10 mouse cellular contexts compared by ENCODE assay signal in the genomic region with DNA sequence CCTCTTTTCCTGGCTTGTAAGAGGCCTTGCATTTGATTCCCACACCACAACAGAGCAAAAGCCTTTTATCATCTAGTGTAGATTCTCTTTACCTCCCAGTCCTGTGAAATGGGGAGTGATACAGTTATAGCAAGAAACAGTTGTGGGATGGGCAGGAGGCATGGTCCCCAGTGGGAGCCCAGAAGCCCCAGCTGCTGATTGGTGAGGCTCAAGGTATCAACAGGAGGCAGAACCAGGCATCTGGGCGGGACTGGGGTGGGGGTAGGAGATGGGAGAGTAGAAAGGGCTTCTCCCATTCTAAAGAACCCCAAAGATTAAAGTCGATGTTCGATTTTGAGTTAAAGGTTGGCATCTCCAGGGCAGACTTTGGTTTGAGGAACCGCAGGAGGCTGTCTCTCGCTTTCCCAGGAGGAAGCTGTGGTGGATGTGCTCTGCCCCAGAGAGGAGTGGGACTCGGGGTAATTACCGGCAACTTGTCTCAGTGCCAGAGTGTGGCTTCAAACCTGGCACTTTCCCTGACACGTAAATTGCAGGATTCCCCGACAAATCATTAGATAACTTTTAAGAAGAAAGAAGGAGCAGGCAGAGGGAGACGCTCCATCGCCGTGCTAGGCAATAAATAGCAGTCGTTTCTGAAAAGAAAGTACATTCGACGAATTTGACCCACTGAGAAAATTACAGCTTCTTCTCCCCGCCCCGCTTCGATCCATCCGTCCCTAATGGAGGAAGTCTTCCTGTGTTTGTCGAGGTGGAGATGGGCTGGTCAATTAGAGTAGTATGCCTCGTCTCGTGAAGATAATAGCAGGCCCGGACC. TPM values are rescaled to one million over a fixed set of nuclear protein-coding genes. Genes with fewer than 3 reads are reported as not detected.
A peak's percentile ranks its signal among the peaks of the same experiment; 100 is the strongest.
DNase-seq lines count a peak whose midpoint lies in the region; ATAC-seq and TF ChIP-seq lines count a peak whose summit lies in the region.
"Had no signal": no experiment of that assay in that cellular context is flagged by ENCODE, and none has a peak within 500 bp of the region (broad histone marks: within the 10 kb centered on the region; RNA-seq: fewer than 3 reads in every experiment).

No protein-coding gene starts in this region.

- TF ChIP-seq CTCF in hindbrain, postnatal 0 days (IDR thresholded peaks at IDR 0.05; ENCODE audit: low read depth) = no peak
- no peak for TF ChIP-seq CTCF in E14TG2a.4 (conservative IDR thresholded peaks at IDR 0.05; ENCODE audit: low read length)

- DNase-seq in hindbrain, embryonic 10.5 days (ENCODE audit: low spot score) = no peak
- DNase-seq in hindbrain, postnatal 0 days (ENCODE audit: low spot score) = no peak
- DNase-seq in limb, embryonic 11.5 days (ENCODE audit: low spot score) = no peak
- DNase-seq in cerebellum, adult 9-11 months = no peak
- no peak for DNase-seq in left cerebral cortex, postnatal 14 days (ENCODE audit: low spot score in 2 of 2)
- DNase-seq in ovary, adult 18-20 months (ENCODE audit: low spot score) = no peak
- DNase-seq: cerebellum, postnatal 36 days; right cerebral cortex, postnatal 4 days had no signal

- peaks cover 79% of the 10 kb centered on the region for H3K4me1 ChIP-seq in hindbrain, embryonic 10.5 days (replicated peaks)
- H3K4me1 ChIP-seq in hindbrain, postnatal 0 days (ENCODE audit: insufficient read depth, low read length) = peaks cover 12% of the 10 kb centered on the region; the same call in 1 of the 2 replicates
- H3K4me1 ChIP-seq in E14TG2a.4 (replicated peaks; ENCODE audit: low read depth, low read length) = peaks cover 62% of the 10 kb centered on the region
- H3K4me1 ChIP-seq in embryonic facial prominence, embryonic 15.5 days = peaks cover 39% of the 10 kb centered on the region
- peaks cover 56% of the 10 kb centered on the region for H3K4me1 ChIP-seq in limb, embryonic 11.5 days (ENCODE audit: control insufficient read depth, insufficient read depth, low read length)

- intact Hi-C loops in left cerebral cortex, postnatal 14 days (cut with DNase I) = no loop called here

- peaks cover 18% of the 10 kb centered on the region for H3K36me3 ChIP-seq in hindbrain, embryonic 10.5 days
- H3K36me3 ChIP-seq in hindbrain, postnatal 0 days (ENCODE audit: insufficient read depth, low read length) = peaks cover 8% of the 10 kb centered on the region; the same call in 1 of the 2 replicates
- H3K36me3 ChIP-seq in E14TG2a.4 (ENCODE audit: insufficient read depth, low read length) = peaks cover 35% of the 10 kb centered on the region
- peaks cover 19% of the 10 kb centered on the region for H3K36me3 ChIP-seq in embryonic facial prominence, embryonic 15.5 days
- no peaks in the 10 kb centered on the region for H3K36me3 ChIP-seq in limb, embryonic 11.5 days (ENCODE audit: control insufficient read depth, insufficient read depth, low read length)

- H3K4me3 ChIP-seq in hindbrain, embryonic 10.5 days = no peak overlapping the region
- H3K4me3 ChIP-seq in hindbrain, postnatal 0 days (ENCODE audit: low read length) = no peak overlapping the region
- peak overlapping the region; percentile 21; the same call in 1 of the 2 replicates for H3K4me3 ChIP-seq in E14TG2a.4 (replicated peaks; ENCODE audit: low read length)
- H3K4me3 ChIP-seq in embryonic facial prominence, embryonic 15.5 days (replicated peaks) = no peak overlapping the region
- H3K4me3 ChIP-seq in limb, embryonic 11.5 days (ENCODE audit: low read depth, low read length) = no peak overlapping the region

- no peaks in the 10 kb centered on the region for H3K9me3 ChIP-seq in hindbrain, embryonic 10.5 days
- no peaks in the 10 kb centered on the region for H3K9me3 ChIP-seq in hindbrain, postnatal 0 days (ENCODE audit: low read length)
- peaks cover 3% of the 10 kb centered on the region for H3K9me3 ChIP-seq in E14TG2a.4 (ENCODE audit: low read length)
- H3K9me3 ChIP-seq in embryonic facial prominence, embryonic 15.5 days (replicated peaks) = no peaks in the 10 kb centered on the region
- H3K9me3 ChIP-seq in limb, embryonic 11.5 days (ENCODE audit: control insufficient read depth, low read length) = no peaks in the 10 kb centered on the region

- no peak overlapping the region for H3K9ac ChIP-seq in hindbrain, postnatal 0 days (replicated peaks; ENCODE audit: low read length)
- no peak overlapping the region for H3K9ac ChIP-seq in embryonic facial prominence, embryonic 15.5 days
- H3K9ac ChIP-seq in limb, embryonic 11.5 days (ENCODE audit: low read length) = no peak overlapping the region

- H3K27me3 ChIP-seq in hindbrain, embryonic 10.5 days (ENCODE audit: insufficient read depth, poor library complexity, severe bottlenecking) = no peaks in the 10 kb centered on the region
- H3K27me3 ChIP-seq in hindbrain, postnatal 0 days (ENCODE audit: insufficient read depth, low read length) = no peaks in the 10 kb centered on the region
- H3K27me3 ChIP-seq in E14TG2a.4 (ENCODE audit: insufficient read depth, low read length) = peaks cover 13% of the 10 kb centered on the region; the same call in 1 of the 2 replicates
- H3K27me3 ChIP-seq in embryonic facial prominence, embryonic 15.5 days = 0 out of 2 replicates have a peak, but pooled peaks cover 2% of the 10 kb centered on the region
- H3K27me3 ChIP-seq in limb, embryonic 11.5 days (ENCODE audit: control insufficient read depth, insufficient read depth, low read length) = no peaks in the 10 kb centered on the region

- no peak overlapping the region for H3K4me2 ChIP-seq in hindbrain, postnatal 0 days (ENCODE audit: low read depth, low read length)
- 0 out of 2 replicates have a peak overlapping the region, but pooled peaks have one; percentile 8 for H3K4me2 ChIP-seq in embryonic facial prominence, embryonic 15.5 days (replicated peaks)
- H3K4me2 ChIP-seq in limb, embryonic 11.5 days (ENCODE audit: low read depth, severe bottlenecking) = no peak overlapping the region

- ATAC-seq in hindbrain, postnatal 0 days = no peak
- no peak for ATAC-seq in embryonic facial prominence, embryonic 15.5 days (ENCODE audit: insufficient number of reproducible peaks, low FRiP score, low TSS enrichment, low read depth)
- no peak for ATAC-seq in limb, embryonic 11.5 days (ENCODE audit: insufficient number of reproducible peaks, low FRiP score, low TSS enrichment, low read depth)

- WGBS in hindbrain, embryonic 10.5 days = 37% methylated on average over 23 of the region's 23 CpGs
- WGBS in hindbrain, postnatal 0 days = 36% methylated on average over 23 of the region's 23 CpGs
- 22% methylated on average over 23 of the region's 23 CpGs for WGBS in embryonic facial prominence, embryonic 15.5 days
- WGBS in limb, embryonic 11.5 days = 14% methylated on average over 23 of the region's 23 CpGs

- peak overlapping the region; percentile 84 for H3K27ac ChIP-seq in hindbrain, embryonic 10.5 days
- H3K27ac ChIP-seq in hindbrain, postnatal 0 days = no peak overlapping the region
- no peak overlapping the region for H3K27ac ChIP-seq in embryonic facial prominence, embryonic 15.5 days (replicated peaks)
- H3K27ac ChIP-seq in limb, embryonic 11.5 days (replicated peaks; ENCODE audit: low read depth, low read length) = peak overlapping the region; percentile 24; the same call in 1 of the 2 replicates

RNA-seq across cellular contexts. Expression of a gene that starts 13.7 kb away (rescaled TPM):
- polyA plus RNA-seq in hindbrain, embryonic 10.5 days (2016; fragmentation: Nextera tagmentation; extraction: Ambion mirVana) = 7.1 and 7.6 TPM in 2 replicates
- total RNA-seq in hindbrain, postnatal 0 days (2014; rRNA removed) = 9.4 and 9.5 TPM in 2 replicates
- polyA plus RNA-seq in hindbrain, postnatal 0 days (2015; fragmentation: Nextera tagmentation; extraction: Ambion mirVana) = 4.3 and 6.2 TPM in 2 replicates
- polyA plus RNA-seq in embryonic facial prominence, embryonic 15.5 days (2015; fragmentation: Nextera tagmentation; extraction: Ambion mirVana) = 4.5 and 4.8 TPM in 2 replicates
- 6.1 and 9.4 TPM in 2 replicates for polyA plus RNA-seq in limb, embryonic 11.5 days (2014; fragmentation: Nextera tagmentation; extraction: Ambion mirVana)
- total RNA-seq in left cerebral cortex, postnatal 14 days (2021) = 10 to 100 TPM; 28.4 to 28.7 TPM

RNA-seq across cellular contexts. Expression of a gene that starts 26.1 kb away (rescaled TPM):
- 94.5 and 103 TPM in 2 replicates for polyA plus RNA-seq in hindbrain, embryonic 10.5 days (2016; fragmentation: Nextera tagmentation; extraction: Ambion mirVana)
- 28.0 and 30.9 TPM in 2 replicates for total RNA-seq in hindbrain, postnatal 0 days (2014; rRNA removed)
- polyA plus RNA-seq in hindbrain, postnatal 0 days (2015; fragmentation: Nextera tagmentation; extraction: Ambion mirVana) = 92.3 and 93.6 TPM in 2 replicates
- polyA plus RNA-seq in embryonic facial prominence, embryonic 15.5 days (2015; fragmentation: Nextera tagmentation; extraction: Ambion mirVana) = 89.8 and 96.4 TPM in 2 replicates
- polyA plus RNA-seq in limb, embryonic 11.5 days (2014; fragmentation: Nextera tagmentation; extraction: Ambion mirVana) = 79.9 and 89.1 TPM in 2 replicates
- 10 to 100 TPM; 87.9 to 94.6 TPM for total RNA-seq in left cerebral cortex, postnatal 14 days (2021)

RNA-seq across cellular contexts. Expression of a gene that starts 50.5 kb away (rescaled TPM):
- 0.88 and 1.1 TPM in 2 replicates for polyA plus RNA-seq in hindbrain, embryonic 10.5 days (2016; fragmentation: Nextera tagmentation; extraction: Ambion mirVana)
- 7.4 and 15.4 TPM in 2 replicates for total RNA-seq in hindbrain, postnatal 0 days (2014; rRNA removed)
- polyA plus RNA-seq in hindbrain, postnatal 0 days (2015; fragmentation: Nextera tagmentation; extraction: Ambion mirVana) = 6.2 and 7.9 TPM in 2 replicates
- 3.0 and 3.9 TPM in 2 replicates for polyA plus RNA-seq in embryonic facial prominence, embryonic 15.5 days (2015; fragmentation: Nextera tagmentation; extraction: Ambion mirVana)
- polyA plus RNA-seq in limb, embryonic 11.5 days (2014; fragmentation: Nextera tagmentation; extraction: Ambion mirVana) = 0.47 TPM in 1 of 2 replicates, not detected in the other
- 10 to 100 TPM in 1 of 2 experiments, 1 to 10 TPM in 1; 7.6 to 10.2 TPM for total RNA-seq in left cerebral cortex, postnatal 14 days (2021)

Comparison
In these comparisons a context has a peak if more than half of its experiments do, and no peak if none do; other contexts are left out.
1. H3K27ac ChIP-seq: peak in hindbrain, embryonic 10.5 days (single experiment) and limb, embryonic 11.5 days (single experiment); none in hindbrain, postnatal 0 days (single experiment) and embryonic facial prominence, embryonic 15.5 days (single experiment).